Mouse (Mus musculus): Measurements from ENCODE around the gene Crtam. TPM values are rescaled to one million over a fixed set of nuclear protein-coding genes. Genes with fewer than 3 reads are reported as not detected.

Crtam gene
- polyA plus RNA-seq, 1 experiment from 2014 or later = 0.46 TPM

DNA sequence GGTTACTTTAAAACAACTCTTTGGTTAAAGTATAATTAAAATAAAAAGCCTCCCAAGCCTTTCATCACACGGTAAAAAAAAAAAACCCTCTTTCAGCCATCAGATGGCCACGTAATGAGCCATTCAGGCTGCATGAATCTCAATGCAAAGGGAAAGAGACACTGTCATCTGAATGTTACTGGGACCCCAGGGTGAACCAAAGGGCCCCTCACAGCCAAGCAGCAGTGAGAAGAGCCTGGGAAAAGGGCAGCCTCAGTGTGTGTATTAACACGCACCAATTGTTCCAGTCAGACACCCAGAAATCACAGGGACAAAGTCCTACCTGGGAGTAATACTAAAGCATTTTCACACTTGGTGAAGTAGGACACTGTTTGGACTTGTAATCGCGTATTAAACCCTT is 8.0 kb upstream of the Crtam start:
- Histone ChIP-seq H3K4me2 (ENCODE audit: low read length) (no peak overlapping the region), H3K27ac (no peak overlapping the region), H3K4me1 (replicated peaks; ENCODE audit: insufficient read depth, low read length) (no peaks in the 10 kb centered on the region), H3K9ac (ENCODE audit: low read depth, low read length) (no peak overlapping the region), H3K4me3 (replicated peaks; ENCODE audit: low read depth, low read length) (no peak overlapping the region), H3K27me3 (ENCODE audit: insufficient read depth, low read length) (no peaks in the 10 kb centered on the region), H3K36me3 (ENCODE audit: insufficient read depth, low read length) (no peaks in the 10 kb centered on the region), H3K9me3 (replicated peaks; ENCODE audit: low read length) (no peaks in the 10 kb centered on the region)
- DNase-seq (ENCODE audit: low spot score) (no peak), ATAC-seq (replicated peaks; ENCODE audit: low FRiP score, low read depth) (no peak)
- 74% methylated on average over 5 of the region's 5 CpGs for WGBS
- no peak for TF ChIP-seq CTCF (IDR thresholded peaks at IDR 0.05; ENCODE audit: low read depth)

DNA sequence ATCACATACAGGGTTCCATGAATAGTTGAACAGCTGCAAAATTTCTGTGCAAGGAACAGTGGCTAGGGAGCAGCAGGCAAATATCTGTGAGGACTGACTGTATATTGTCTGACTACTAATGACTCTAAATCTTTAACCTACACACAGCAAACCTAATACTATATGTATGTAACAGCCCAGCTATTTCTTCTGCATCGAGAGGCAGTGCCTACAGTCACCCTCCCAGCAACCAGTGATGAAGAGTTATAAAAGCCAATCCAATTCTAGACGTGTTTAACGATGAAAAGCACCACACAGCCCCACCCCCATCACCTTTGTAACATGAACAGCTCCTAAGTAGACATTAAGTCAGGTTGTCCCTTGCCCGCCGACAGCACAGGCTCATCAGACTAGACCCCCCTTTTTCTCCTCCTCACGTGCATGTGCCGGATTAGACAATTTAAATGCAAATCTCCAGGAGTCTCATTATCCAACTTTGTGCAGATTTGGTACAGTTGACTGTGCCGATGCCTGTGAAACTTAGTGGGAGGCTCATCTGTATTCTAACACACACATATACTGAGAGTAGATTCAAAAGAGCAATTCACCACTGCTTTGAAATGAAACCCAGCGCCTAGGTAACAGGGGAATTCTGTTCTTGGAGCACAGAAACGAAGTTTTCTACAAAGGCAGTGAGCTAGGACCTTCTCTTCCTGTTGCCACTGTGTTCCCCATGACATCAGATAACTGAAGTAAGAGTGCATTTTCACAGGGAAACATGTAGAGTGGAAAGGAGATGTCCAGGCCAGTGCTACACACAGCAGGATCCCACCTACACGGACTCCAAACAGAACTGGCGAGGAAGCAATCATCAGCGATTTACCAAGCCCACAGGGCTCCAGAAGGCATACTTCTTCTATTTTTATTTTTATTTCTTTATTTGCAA is 7.3 kb upstream of the Crtam start:
- H3K4me3 ChIP-seq (replicated peaks; ENCODE audit: low read depth, low read length) = no peak overlapping the region
- ATAC-seq (replicated peaks; ENCODE audit: low FRiP score, low read depth) (no peak), DNase-seq (ENCODE audit: low spot score) (no peak)
- H3K27me3 ChIP-seq (ENCODE audit: insufficient read depth, low read length) = no peaks in the 10 kb centered on the region
- 63% methylated on average over 13 of the region's 13 CpGs for WGBS
- H3K4me1 ChIP-seq (replicated peaks; ENCODE audit: insufficient read depth, low read length) = no peaks in the 10 kb centered on the region
- no peaks in the 10 kb centered on the region for H3K9me3 ChIP-seq (replicated peaks; ENCODE audit: low read length)
- no peak overlapping the region for H3K4me2 ChIP-seq (ENCODE audit: low read length)
- H3K27ac ChIP-seq = no peak overlapping the region
- no peak for TF ChIP-seq CTCF (IDR thresholded peaks at IDR 0.05; ENCODE audit: low read depth)
- no peak overlapping the region for H3K9ac ChIP-seq (ENCODE audit: low read depth, low read length)
- H3K36me3 ChIP-seq (ENCODE audit: insufficient read depth, low read length) = no peaks in the 10 kb centered on the region

DNA sequence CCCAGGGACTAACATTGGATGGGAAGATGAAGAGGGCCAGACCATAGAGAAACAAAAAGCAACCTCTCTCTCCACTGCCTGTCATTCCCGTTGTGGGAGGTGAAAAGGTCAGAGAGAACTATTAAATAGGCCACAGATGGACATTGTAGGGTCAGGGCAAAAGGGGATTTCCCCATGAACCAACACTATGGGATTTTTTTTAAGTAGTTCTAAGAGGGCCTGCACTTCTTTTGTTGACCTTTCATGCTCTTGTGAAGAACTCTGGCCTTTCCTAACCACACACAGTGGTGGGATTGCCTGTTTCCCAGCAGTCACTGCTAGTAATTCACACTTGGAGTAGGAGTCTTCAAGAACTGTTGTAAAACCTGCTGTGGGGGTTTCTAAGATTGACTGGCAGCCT is 3.4 kb upstream of the Crtam start:
- Histone ChIP-seq H3K9ac (ENCODE audit: low read depth, low read length) (no peak overlapping the region), H3K4me1 (replicated peaks; ENCODE audit: insufficient read depth, low read length) (no peaks in the 10 kb centered on the region), H3K4me2 (ENCODE audit: low read length) (no peak overlapping the region), H3K4me3 (replicated peaks; ENCODE audit: low read depth, low read length) (no peak overlapping the region), H3K27me3 (ENCODE audit: insufficient read depth, low read length) (no peaks in the 10 kb centered on the region), H3K27ac (no peak overlapping the region), H3K36me3 (ENCODE audit: insufficient read depth, low read length) (no peaks in the 10 kb centered on the region), H3K9me3 (replicated peaks; ENCODE audit: low read length) (no peaks in the 10 kb centered on the region)
- DNase-seq (ENCODE audit: low spot score) (no peak), ATAC-seq (replicated peaks; ENCODE audit: low FRiP score, low read depth) (no peak)
- 8% methylated on average over 1 of the region's 1 CpGs for WGBS
- TF ChIP-seq CTCF (IDR thresholded peaks at IDR 0.05; ENCODE audit: low read depth) = no peak

DNA sequence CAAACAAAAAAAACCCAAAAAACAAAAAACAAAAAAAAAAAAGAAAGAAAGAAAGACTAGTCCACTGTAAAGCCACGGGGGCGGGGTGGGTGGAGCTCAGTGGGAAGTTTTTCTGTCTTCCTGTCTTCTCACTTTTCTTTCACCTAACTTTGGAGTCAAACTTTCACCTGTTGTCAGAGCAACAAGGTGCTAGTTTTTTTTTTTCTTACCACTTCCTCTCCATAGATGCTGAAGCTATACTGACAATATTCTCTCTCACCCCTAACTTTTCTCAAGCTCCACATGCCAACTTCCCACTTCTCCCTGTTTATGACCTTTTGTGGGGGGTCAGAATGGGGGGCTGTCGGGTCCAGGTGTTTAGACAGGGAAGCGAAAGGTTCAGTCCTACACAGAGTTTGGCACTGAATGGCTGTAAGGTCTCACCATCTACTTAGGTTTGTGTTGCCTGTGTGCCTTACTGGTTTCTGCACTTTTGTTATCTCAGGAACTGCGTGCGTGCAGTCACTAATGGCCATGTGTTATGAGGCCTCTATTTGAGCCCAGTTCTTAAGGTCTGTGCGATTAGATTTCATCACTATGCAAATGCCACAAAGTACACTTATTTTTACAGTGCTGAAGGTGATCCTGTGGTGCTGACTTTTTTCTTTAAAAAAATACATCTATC is 7.2 kb downstream of the Crtam start:
- no peaks in the 10 kb centered on the region for H3K9me3 ChIP-seq (replicated peaks; ENCODE audit: low read length)
- H3K4me1 ChIP-seq (replicated peaks; ENCODE audit: insufficient read depth, low read length) = no peaks in the 10 kb centered on the region
- no peak for ATAC-seq (replicated peaks; ENCODE audit: low FRiP score, low read depth)
- 85% methylated on average over 7 of the region's 7 CpGs for WGBS
- H3K27ac ChIP-seq = no peak overlapping the region
- no peak overlapping the region for H3K4me2 ChIP-seq (ENCODE audit: low read length)
- no peak for TF ChIP-seq CTCF (IDR thresholded peaks at IDR 0.05; ENCODE audit: low read depth)
- H3K27me3 ChIP-seq (ENCODE audit: insufficient read depth, low read length) = no peaks in the 10 kb centered on the region
- no peak for DNase-seq (ENCODE audit: low spot score)
- H3K9ac ChIP-seq (ENCODE audit: low read depth, low read length) = no peak overlapping the region
- no peak overlapping the region for H3K4me3 ChIP-seq (replicated peaks; ENCODE audit: low read depth, low read length)
- H3K36me3 ChIP-seq (ENCODE audit: insufficient read depth, low read length) = no peaks in the 10 kb centered on the region

DNA sequence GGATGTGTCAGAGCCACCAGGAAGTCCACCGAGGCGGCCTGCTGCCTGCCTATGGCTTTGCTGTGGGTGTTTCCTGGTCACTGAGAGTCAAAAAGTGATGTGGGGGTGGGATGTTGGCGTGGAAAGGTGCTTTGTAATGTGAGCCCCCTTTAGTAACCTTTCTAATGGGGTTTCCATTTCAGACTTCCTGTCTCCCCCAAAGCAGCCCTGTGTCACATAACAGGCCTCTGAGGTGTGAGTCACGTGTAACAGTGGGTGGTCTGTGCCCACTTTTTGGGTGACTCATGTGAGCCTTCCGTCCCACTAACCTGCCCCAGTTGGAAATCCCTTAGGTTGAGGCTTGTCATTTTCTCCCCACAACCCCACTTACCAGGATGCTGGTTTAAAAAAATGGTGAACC is 10.4 kb downstream of the Crtam start:
- ATAC-seq (replicated peaks; ENCODE audit: low FRiP score, low read depth) (no peak), DNase-seq (ENCODE audit: low spot score) (no peak)
- Histone ChIP-seq H3K9ac (ENCODE audit: low read depth, low read length) (no peak overlapping the region), H3K27me3 (ENCODE audit: insufficient read depth, low read length) (no peaks in the 10 kb centered on the region), H3K36me3 (ENCODE audit: insufficient read depth, low read length) (no peaks in the 10 kb centered on the region), H3K27ac (no peak overlapping the region), H3K9me3 (replicated peaks; ENCODE audit: low read length) (no peaks in the 10 kb centered on the region), H3K4me2 (ENCODE audit: low read length) (no peak overlapping the region), H3K4me1 (replicated peaks; ENCODE audit: insufficient read depth, low read length) (no peaks in the 10 kb centered on the region), H3K4me3 (replicated peaks; ENCODE audit: low read depth, low read length) (no peak overlapping the region)
- no peak for TF ChIP-seq CTCF (IDR thresholded peaks at IDR 0.05; ENCODE audit: low read depth)
- WGBS = 42% methylated on average over 5 of the region's 5 CpGs

DNA sequence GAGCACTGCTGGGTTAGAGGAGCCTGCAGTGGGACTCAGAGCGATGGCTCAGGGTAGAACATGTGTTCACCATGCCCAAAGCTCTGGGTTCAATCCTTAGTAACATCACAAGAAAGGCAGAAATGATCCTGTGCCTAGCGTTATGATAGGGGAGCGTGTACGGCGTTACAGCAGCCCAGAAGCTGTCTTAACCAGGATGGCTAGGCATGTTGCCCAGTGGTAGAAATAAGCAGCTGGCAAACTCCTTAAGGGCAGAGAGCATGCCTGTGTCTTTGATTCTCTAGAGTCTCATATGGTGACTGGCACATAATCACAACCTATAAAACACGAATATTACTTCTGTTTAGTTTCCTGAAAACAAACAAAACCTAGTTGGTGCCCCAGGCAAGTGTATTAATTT is 12.9 kb downstream of the Crtam start:
- no peak for DNase-seq (ENCODE audit: low spot score)
- 87% methylated on average over 6 of the region's 6 CpGs for WGBS
- H3K4me3 ChIP-seq (replicated peaks; ENCODE audit: low read depth, low read length) = no peak overlapping the region

More for the DNA sequence above, 12.9 kb downstream of the Crtam start:
- no peak overlapping the region for H3K4me2 ChIP-seq (ENCODE audit: low read length)
- no peaks in the 10 kb centered on the region for H3K4me1 ChIP-seq (replicated peaks; ENCODE audit: insufficient read depth, low read length)
- H3K27me3 ChIP-seq (ENCODE audit: insufficient read depth, low read length) = no peaks in the 10 kb centered on the region
- H3K9me3 ChIP-seq (replicated peaks; ENCODE audit: low read length) = no peaks in the 10 kb centered on the region
- ATAC-seq (replicated peaks; ENCODE audit: low FRiP score, low read depth) = no peak
- no peak overlapping the region for H3K9ac ChIP-seq (ENCODE audit: low read depth, low read length)
- no peak overlapping the region for H3K27ac ChIP-seq
- no peaks in the 10 kb centered on the region for H3K36me3 ChIP-seq (ENCODE audit: insufficient read depth, low read length)
- TF ChIP-seq CTCF (IDR thresholded peaks at IDR 0.05; ENCODE audit: low read depth) = no peak
